Mouse (Mus musculus) limb, embryonic 14.5 days (tissue): ENCODE data around the gene Ss18l1. TPM values are rescaled to one million over a fixed set of nuclear protein-coding genes. Genes with fewer than 3 reads are reported as not detected.

ENCODE experiments used
- ATAC-seq: fragments of 200-750 bp; cut with Nextera tagmentation; 2 replicates; pipeline ENCODE4 v1.8.0; 2017; ENCODE audit warnings: low read depth, moderate number of reproducible peaks, moderate TSS enrichment; ENCODE audit not compliant: low FRiP score
- DNase-seq: peaks from one replicate; pipeline ENCODE4 v3.0.0-alpha.2; 2015; ENCODE audit warnings: low spot score
- H3K27ac ChIP-seq: fragments of 300-500 bp; sonication (generic); replicated peaks from 2 replicates; pipeline ENCODE4 v1.5.1; 2014; ENCODE audit warnings: low read depth, mild to moderate bottlenecking, low read length, moderate library complexity, mixed read lengths
- H3K27me3 ChIP-seq: fragments of 300-500 bp; sonication (generic); 2 replicates; pipeline ENCODE4 v1.6.1; 2014; ENCODE audit warnings: low read length, mixed read lengths; ENCODE audit not compliant: control insufficient read depth, insufficient read depth
- H3K36me3 ChIP-seq: fragments of 300-500 bp; sonication (generic); 2 replicates; pipeline ENCODE4 v1.6.1; 2014; ENCODE audit warnings: mild to moderate bottlenecking, low read length, moderate library complexity, mixed read lengths; ENCODE audit not compliant: control insufficient read depth, insufficient read depth
- H3K4me1 ChIP-seq: fragments of 300-500 bp; sonication (generic); 2 replicates; pipeline ENCODE4 v1.6.1; 2014; ENCODE audit warnings: antibody characterized with exemption, low read length, mixed read lengths; ENCODE audit not compliant: control insufficient read depth, insufficient read depth
- H3K4me2 ChIP-seq: fragments of 300-500 bp; sonication (generic); replicated peaks from 2 replicates; pipeline ENCODE4 v1.6.1; 2014; ENCODE audit warnings: low read depth, mild to moderate bottlenecking, low read length, moderate library complexity; ENCODE audit not compliant: severe bottlenecking
- H3K4me3 ChIP-seq: fragments of 300-500 bp; sonication (generic); replicated peaks from 2 replicates; pipeline ENCODE4 v1.5.1; 2014; ENCODE audit warnings: low read length
- H3K9ac ChIP-seq: fragments of 300-500 bp; sonication (generic); 2 replicates; pipeline ENCODE4 v1.6.1; 2014; ENCODE audit warnings: mild to moderate bottlenecking, low read depth, low read length, moderate library complexity; ENCODE audit not compliant: severe bottlenecking
- H3K9me3 ChIP-seq: fragments of 300-500 bp; sonication (generic); 2 replicates; pipeline ENCODE4 v1.6.1; 2016; ENCODE audit warnings: low read length; ENCODE audit not compliant: control insufficient read depth
- POLR2A ChIP-seq: fragments of 200-500 bp; IDR thresholded peaks from 2 replicates; pipeline ENCODE4 v1.8.0; 2012; ENCODE audit warnings: inconsistent platforms, mild to moderate bottlenecking, moderate library complexity, borderline replicate concordance; ENCODE audit not compliant: insufficient read depth, insufficient read length; ENCODE audit errors: extremely low read depth
- whole genome bisulfite sequencing: fragments of 180-500 bp; shearing (Covaris S2); extraction: QIAGEN DNeasy Blood & Tissue Kit; methylation state at CpG from one replicate; pipeline ENCODE4 v1.1.7; 2014; 5-methylcytosine and 5-hydroxymethylcytosine counted together
- polyA plus RNA-seq, 2 experiments: library from polyadenylated mRNA; depleted of rRNA in 1 of 2; stranded (reverse) in 1 of 2; unstranded in 1 of 2; fragments of >200 nt; fragmentation: Nextera tagmentation in 1 of 2; extraction: Ambion mirVana in 1 of 2; gene quantifications; 2 replicates each; pipeline versions ENCODE4 v1.2.1 to v1.2.3; 2012 to 2014

The Ss18l1 gene
- polyA plus RNA-seq, 2 experiments = 3.5 to 9.1 TPM

GRCm38 (mm10) chr2:180033956-180034355 lies 8.4 kb upstream of the Ss18l1 start:
- Histone ChIP-seq H3K4me3 (no peak overlapping the region), H3K9me3 (no peaks in the 10 kb centered on the region), H3K27me3 (no peaks in the 10 kb centered on the region), H3K4me1 (no peaks in the 10 kb centered on the region), H3K4me2 (no peak overlapping the region), H3K36me3 (peaks cover 99% of the 10 kb centered on the region), H3K27ac (no peak overlapping the region), H3K9ac (no peak overlapping the region)
- WGBS = 37% methylated on average over 3 of the region's 3 CpGs
- no peak for ATAC-seq
- no peak for DNase-seq
- TF ChIP-seq POLR2A = no peak

GRCm38 (mm10) chr2:180034753-180035152 lies 7.6 kb upstream of the Ss18l1 start:
- no peak for TF ChIP-seq POLR2A
- H3K27ac ChIP-seq = no peak overlapping the region
- no peak overlapping the region for H3K4me3 ChIP-seq
- H3K9me3 ChIP-seq = no peaks in the 10 kb centered on the region
- H3K4me2 ChIP-seq = no peak overlapping the region
- H3K4me1 ChIP-seq = no peaks in the 10 kb centered on the region
- no peaks in the 10 kb centered on the region for H3K27me3 ChIP-seq
- H3K9ac ChIP-seq = no peak overlapping the region
- no peak for DNase-seq
- 28% methylated on average over 5 of the region's 5 CpGs for WGBS
- no peak for ATAC-seq
- peaks cover 96% of the 10 kb centered on the region for H3K36me3 ChIP-seq

GRCm38 (mm10) chr2:180040406-180040805 lies 1.9 kb upstream of the Ss18l1 start:
- no peak for ATAC-seq
- Histone ChIP-seq H3K9me3 (no peaks in the 10 kb centered on the region), H3K36me3 (peaks cover 39% of the 10 kb centered on the region), H3K4me1 (peaks cover 23% of the 10 kb centered on the region), H3K9ac (no peak overlapping the region), H3K27me3 (no peaks in the 10 kb centered on the region), H3K27ac (no peak overlapping the region), H3K4me3 (no peak overlapping the region), H3K4me2 (peak overlapping the region; percentile 88; the same call in 1 of the 2 replicates)
- no peak for TF ChIP-seq POLR2A
- no peak for DNase-seq
- WGBS = 46% methylated on average over 6 of the region's 6 CpGs

- H3K4me3 ChIP-seq = peak overlapping the region; percentile 98
- peak; percentile 32 for ATAC-seq
- DNase-seq = no peak
- no peaks in the 10 kb centered on the region for H3K27me3 ChIP-seq
- H3K4me1 ChIP-seq = peaks cover 23% of the 10 kb centered on the region
- H3K9me3 ChIP-seq = no peaks in the 10 kb centered on the region
- peak overlapping the region; percentile 90 for H3K27ac ChIP-seq
- peak overlapping the region; percentile 85 for H3K9ac ChIP-seq
- peak overlapping the region; percentile 88 for H3K4me2 ChIP-seq
- WGBS = 2% methylated on average over 62 of the region's 66 CpGs
- TF ChIP-seq POLR2A = no peak
- peaks cover 27% of the 10 kb centered on the region for H3K36me3 ChIP-seq
Measured at GRCm38 (mm10) chr2:180041577-180042255, 593 bp upstream of the Ss18l1 start.

- Histone ChIP-seq H3K4me3 (peak overlapping the region; percentile 98), H3K9me3 (no peaks in the 10 kb centered on the region), H3K4me2 (peak overlapping the region; percentile 88), H3K27me3 (no peaks in the 10 kb centered on the region), H3K27ac (peak overlapping the region; percentile 90), H3K36me3 (peaks cover 14% of the 10 kb centered on the region), H3K4me1 (peaks cover 23% of the 10 kb centered on the region), H3K9ac (peak overlapping the region; percentile 85)
- ATAC-seq (peak; percentile 39; the same call in 1 of the 2 replicates), DNase-seq (peak; percentile 55)
- WGBS = 0% methylated on average over 51 of the region's 66 CpGs
- 0 out of 2 replicates have a peak, but pooled peaks have one; percentile 4 for TF ChIP-seq POLR2A
Measured at GRCm38 (mm10) chr2:180042858-180043515, 678 bp downstream of the Ss18l1 start.
